Mouse (Mus musculus) heart, postnatal 25 days (tissue): ENCODE data around the gene Cox15. TPM values are rescaled to one million over a fixed set of nuclear protein-coding genes. Genes with fewer than 3 reads are reported as not detected.

Experiments
- DNase-seq: peaks from one replicate; pipeline ENCODE4 v3.0.0; 2022; ENCODE audit warnings: low spot score
- intact Hi-C: fragments of 180-260 bp; cut with DNase I; formaldehyde crosslinking; loops from one replicate; pipeline ENCODE4 v1.15.1; 2025
- total RNA-seq, 2 experiments: library from RNA; stranded (reverse); gene quantifications; 2 replicates each; pipeline ENCODE4 v1.2.3; 2021

Gene Cox15
- total RNA-seq, 2 experiments from 2014 or later, result 27.8 to 34.4 TPM

DNA sequence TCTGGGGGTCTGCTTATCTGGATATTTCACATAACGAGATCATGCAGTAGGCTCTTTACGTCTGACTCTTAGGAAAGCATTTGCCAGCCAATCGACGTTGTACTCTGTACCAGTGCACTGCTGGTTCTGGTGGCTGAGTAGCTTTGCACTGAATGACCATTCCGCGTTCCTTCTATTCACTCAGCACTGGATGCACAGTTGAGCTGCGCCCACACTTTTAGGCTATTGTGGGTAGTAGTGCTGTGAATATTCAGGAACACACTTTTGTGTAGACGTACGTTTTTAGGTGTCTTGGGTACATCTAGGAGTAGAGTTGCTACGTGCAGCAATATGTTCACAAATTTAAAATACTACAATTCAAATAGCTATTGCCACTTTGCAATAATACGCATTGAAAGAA, 32.7 kb downstream of the Cox15 start:
- intact Hi-C loops, result no loop called here
- DNase-seq, result no peak

DNA sequence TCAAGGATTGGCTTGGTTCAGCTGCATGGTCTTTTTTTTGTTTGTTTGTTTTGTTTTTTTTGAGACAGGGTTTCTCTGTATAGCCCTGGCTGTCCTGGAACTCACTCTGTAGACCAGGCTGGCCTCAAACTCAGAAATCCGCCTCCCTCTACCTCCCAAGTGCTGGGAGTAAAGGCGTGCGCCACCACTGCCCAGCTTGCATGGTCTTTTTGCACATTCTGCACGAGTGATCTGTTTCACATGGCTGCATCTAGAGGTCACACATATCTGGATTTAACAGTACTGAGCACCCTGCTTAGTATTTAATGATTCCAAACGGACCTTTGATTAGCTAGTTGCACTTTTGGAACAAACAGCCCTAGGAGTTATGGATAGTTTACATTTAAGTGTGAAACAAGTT, 40.8 kb downstream of the Cox15 start:
- no peak for DNase-seq
- intact Hi-C loops, result no loop called here

DNA sequence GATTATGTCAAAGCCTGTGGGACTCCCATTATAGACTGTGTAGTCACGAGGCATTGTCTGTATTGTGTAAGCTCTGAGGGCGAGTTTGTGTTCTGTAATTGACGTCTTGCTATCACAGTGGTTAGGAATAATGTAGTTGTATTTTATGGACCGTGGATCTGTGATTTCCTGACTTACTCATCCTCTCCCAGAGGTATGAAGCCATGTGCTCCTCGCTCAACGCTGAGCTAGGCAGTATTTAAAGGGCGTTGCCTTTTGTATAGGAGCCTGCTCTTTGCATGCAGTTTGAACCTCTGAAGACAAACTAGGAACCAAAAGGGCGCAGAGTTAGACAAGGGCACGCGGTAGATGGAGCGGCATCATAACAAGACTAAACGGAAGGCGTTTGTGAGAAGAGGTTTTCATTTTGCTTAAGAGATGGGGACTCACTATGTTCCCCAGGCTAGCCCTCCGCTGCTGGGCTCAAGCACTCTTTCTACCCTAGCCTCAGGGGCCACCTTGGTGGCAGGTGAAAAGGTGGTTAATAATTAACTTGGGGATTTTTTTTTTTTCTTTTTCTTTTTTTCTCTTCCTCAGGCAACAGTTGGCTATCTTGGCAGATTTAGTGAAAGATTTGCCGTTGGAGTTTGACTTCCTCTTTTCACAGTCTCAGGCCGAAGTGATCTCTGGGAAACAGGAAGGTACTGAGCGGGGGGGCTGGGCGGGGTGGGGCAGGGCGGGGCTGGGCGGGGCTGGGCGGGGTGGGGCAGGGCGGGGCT, 41.5 kb downstream of the Cox15 start:
- DNase-seq, result no peak
- intact Hi-C loops, result no loop called here

DNA sequence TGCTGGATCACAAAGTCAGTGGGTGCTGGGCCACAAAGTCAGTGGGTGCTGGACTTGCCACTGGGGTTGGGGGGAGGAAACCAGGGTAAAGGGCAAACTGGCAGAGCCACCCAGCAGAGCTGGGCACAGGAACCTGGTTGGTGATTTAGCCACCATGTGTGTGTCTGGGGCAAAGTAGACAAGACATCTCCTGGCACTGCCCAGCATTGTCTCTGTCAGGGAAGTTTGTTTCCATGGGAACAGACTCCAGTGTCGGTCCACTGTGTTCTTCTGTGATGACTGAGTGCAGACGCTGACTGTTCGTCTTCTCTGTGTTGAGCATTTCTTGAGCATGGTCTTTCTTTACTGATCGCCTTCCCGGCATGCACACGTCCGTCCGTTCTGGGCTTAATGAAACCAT, 43.5 kb downstream of the Cox15 start:
- intact Hi-C loops, result no loop called here
- no peak for DNase-seq

DNA sequence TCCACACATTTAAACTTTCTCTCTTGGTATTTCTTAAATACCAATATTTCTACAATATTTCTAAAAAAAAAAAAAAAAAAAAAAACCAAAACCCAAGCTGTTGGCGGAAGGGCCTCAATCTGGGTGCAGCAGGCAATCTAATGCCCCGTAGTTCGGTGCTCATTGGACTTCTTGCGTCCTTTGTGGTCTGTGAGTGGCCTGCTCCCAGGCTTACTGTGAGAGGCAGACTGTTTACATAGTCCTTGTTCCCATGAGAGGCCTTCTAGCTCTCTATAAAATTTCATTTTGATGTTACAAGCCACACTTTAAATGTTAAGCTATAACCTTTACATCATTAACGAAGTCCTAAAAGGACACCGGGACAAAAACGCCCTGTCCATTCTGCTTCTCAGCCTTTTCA, 44.6 kb downstream of the Cox15 start:
- intact Hi-C loops, result no loop called here
- no peak for DNase-seq

DNA sequence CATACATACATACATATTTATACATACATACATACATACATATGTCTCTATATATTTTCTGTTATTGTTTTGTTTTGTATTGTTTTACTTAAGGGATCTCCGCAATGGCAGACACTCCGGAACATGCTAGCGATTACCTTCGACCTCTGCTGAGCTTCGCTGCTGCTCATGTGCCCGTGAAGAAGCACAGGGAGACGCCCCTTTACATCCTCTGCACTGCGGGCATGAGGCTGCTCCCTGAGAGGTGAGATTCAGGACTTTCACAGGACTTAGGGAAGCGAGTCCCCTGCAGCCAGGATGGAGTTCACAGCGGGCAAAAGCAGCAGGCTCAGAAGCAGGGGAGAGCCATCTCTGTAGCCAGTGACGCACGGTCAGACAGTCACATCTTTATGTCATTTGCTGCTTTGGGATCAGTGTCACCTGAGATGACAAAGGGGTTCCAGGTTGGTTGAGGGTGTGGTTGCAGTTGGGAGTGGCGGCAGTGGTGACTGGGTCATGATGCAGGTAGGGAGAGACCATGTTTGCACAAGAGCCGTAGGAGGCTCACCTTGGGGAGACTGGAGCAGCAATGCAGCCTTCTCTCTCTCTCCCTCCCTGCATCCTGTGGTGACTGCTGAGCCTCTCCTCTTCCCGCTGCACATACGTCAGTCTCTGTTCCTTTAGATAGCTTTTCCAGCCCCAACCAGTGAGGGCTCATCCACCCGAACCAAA, 47.9 kb downstream of the Cox15 start:
- DNase-seq, result no peak
- intact Hi-C loops, result no loop called here

DNA sequence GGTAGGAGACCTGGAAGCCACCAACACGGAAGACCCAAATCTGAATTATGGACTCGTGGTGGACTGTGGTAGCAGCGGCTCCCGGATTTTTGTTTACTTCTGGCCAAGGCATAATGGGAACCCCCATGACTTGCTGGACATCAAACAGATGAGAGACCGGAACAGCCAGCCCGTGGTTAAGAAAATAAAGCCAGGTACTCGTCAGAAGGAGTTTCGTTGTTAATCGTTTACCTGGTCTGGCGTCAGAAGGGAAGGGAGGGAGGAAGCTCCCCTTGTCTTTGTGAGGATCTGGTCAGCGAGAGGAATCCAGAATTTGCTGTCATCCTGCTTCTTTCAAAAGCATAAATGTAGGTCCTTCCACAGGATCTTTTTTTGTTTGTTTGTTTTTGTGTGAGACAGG, 48.6 kb downstream of the Cox15 start:
- intact Hi-C loops, result no loop called here
- no peak for DNase-seq

DNA sequence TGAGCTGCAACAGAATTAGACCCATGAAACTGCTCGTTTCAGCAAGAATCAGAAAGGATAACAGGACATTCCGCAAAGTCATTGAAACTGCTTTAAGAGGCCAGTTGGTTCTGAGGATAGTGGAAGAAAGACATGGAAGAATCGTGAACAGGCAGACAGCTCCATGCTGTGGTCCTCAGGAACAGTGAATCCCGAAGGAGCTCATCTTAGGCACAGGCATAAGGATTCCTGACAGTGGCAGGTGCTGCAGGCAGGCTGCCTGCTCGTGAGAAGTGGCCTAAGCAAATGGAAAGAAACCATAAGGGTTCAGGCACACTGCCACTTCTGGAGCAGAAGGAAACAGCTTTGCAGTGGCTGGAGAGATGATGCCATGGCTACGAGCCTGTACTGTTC, 53.0 kb downstream of the Cox15 start:
- DNase-seq, result no peak
- intact Hi-C loops, result no loop called here

DNA sequence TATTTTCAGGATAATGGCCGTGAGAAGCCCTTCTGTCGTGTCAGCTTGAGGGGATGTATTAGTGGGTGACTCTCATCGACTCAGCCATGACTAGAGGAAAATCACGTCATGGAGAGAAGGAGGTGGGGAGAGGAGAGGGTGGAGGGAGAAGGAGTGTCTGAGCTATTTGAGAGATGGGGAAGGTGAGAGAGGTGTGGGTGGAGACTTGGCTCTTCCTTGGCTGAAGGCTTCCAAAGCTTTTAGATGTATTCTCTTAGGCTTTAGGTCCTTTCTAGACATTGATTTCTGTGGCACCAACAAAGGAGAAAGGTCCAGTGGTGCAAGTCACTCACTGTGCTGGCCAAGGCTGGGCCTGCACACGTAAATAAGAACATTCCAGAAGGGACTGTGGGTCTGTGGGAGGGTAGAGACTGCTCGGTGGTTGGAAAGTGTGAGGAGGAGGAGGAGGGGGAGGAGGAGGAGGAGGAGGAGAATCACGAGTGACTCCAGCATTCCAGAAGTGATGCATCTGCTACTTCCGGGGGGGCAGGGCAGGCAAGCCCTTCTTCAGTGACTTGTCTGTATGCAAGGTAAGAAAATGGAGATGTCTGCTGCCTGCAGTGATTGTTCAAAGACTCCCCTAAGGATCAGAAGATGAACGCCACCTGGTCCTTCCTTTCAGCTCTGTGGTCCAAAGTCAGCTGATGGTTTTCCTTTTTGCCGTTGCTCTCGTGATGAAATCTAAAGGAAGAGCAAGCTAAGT, 53.6 kb downstream of the Cox15 start:
- intact Hi-C loops, result no loop called here
- DNase-seq, result no peak

DNA sequence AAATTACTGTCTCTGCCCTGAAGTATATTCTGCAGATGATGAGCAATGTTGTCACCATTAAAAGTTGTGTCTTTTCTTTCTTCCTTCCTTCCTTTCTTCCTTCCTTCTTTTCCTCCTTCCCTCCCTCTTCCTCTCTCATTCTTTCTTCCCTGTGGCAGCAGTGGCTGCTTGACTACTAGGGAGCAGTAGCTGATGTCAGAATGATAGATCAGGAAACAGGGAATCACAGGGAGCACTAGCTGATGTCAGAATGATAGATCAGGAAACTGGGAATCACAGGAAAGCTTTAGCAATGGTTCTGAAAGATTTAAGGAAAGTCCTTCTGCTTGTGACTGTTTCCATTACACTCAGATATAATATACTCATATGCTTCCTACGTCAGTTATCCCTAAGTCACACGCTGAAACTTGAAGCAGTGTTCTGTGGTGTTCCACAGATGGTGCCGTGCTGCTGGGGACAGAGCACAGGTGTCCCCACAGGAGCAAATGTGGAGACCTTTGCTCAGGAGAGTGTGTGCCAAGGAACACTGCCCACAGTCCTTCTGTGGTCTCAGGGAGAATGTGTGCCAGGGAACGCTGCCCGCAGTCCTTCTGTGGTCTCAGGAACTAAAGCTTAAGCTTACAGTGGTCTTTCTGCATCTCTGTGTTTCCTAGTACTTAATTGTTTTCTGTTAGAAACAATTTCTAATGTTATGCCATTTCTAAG, 55.0 kb downstream of the Cox15 start:
- no peak for DNase-seq
- intact Hi-C loops, result no loop called here

DNA sequence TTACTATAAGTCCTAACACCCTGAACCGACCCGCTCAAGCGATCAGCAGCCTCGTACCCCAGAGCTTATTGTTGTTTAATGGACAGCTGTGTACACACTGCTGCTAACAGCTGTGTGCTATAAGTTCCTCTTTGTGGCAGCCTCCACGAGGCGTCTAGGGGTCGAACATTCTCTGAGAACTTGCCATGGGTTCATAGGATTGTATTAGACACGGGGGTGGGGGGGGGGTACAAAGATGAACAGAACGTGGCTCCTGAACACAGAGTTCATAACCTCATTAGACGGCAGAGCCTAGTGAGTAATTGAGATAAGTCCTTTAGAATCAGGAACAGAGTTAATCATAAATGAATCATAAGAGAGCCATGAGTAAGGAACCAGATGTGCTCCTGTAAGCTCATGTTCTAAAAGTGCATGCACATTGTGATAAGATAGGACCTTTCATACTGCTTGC, 57.3 kb downstream of the Cox15 start:
- no peak for DNase-seq
- intact Hi-C loops, result no loop called here

DNA sequence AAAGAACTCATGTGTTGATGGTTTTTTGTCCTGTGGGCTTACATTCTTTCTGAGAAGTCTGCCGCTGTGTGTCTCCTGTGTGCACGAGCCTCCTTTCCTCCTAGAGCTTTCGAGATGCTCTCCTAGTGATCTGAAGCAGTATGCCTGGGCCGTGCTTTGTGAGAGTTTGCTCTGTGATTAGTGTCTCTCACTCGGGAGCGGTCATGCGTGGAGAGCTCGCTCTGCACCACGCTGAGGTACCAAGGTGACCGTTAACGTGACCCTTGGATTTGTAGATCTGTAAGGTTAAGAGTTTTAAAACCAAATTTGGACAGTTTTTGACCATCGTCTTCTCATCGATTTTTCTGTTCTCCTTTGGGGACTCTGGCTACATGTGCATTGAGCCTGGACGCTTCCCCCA, 60.0 kb downstream of the Cox15 start:
- intact Hi-C loops, result no loop called here
- DNase-seq, result no peak

DNA sequence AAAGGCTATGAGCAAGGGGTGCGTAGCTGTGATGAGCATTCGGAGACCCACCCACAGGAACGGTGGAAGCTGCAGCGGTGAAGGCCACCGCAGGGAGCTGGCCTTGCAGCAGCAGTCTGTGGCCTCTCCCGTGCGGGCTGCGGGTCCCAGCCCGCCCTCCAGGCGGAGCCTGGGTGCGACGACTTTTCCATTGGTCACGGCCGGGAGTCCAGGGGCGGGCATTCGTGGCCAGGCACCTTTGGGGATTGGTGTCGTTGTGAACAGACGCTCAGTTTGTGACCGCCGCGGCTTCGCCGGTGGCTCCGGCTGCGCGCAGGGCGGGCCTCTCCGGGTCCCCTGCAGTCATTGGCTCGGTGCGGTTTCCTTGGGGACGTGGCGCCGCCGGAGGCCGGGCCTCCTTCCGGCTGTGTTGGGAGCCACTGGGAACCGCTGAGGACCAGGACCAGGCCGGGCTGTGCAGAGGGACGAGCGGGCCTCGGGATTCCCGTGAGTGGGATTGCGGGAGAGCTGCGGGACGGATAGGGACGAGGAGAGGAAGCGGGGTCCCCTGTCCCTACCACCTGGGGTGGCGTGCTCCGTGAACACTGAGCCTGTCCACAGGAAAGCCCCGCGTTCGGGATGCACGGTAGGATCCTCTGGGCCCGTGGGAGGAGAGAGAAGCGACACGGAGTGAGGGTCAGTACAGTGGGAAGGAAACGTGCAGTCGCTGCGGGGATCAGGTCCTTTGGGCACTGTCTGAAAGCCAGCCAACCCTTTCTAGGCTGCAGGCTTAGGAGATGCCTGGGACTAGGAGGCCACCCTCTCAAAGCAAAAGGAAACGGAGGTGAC, 63.2 kb downstream of the Cox15 start, which contains the start of gene Entpd7:
Gene Entpd7, plus strand, starts transcription at position 254 of the 828 bp plus-strand sequence.
- intact Hi-C loops, result no loop called here

More for the DNA sequence above, 63.2 kb downstream of the Cox15 start, which contains the start of gene Entpd7:
- peak; percentile 98 for DNase-seq

Other genes with a start within 250 kb of the Cox15 start
- gene Got1, start 228.4 kb downstream of the Cox15 start, total RNA-seq, result 1,000 to 10,000 TPM in 1 of 2 experiments, 100 to 1,000 TPM in 1; 915 to 1,100 TPM
- gene Nkx2-3, start 140.7 kb downstream of the Cox15 start, total RNA-seq, result not detected
- 10 to 100 TPM; 19.3 to 21.6 TPM for gene Slc25a28, start 78.1 kb downstream of the Cox15 start, total RNA-seq
- gene Entpd7, start 63.3 kb downstream of the Cox15 start, total RNA-seq, result 1 to 10 TPM; 2.7 to 3.1 TPM
- gene Cutc, start within 50 bp of the Cox15 start, total RNA-seq, result 10 to 100 TPM; 11.1 to 11.7 TPM
- gene Abcc2, start 29.2 kb upstream of the Cox15 start, total RNA-seq, result not detected
- 1 to 10 TPM; 8.2 to 9.8 TPM for gene Dnmbp, start 187.2 kb upstream of the Cox15 start, total RNA-seq
- under 1 TPM; 0.16 to 0.31 TPM for gene Cpn1, start 233.6 kb upstream of the Cox15 start, total RNA-seq